Mouse (Mus musculus) regulatory T cell (primary cell): Measurements from ENCODE around the gene Bag2.
"Not testable (repeated sequence)": the region's sequence is repeated elsewhere in the genome, so short reads cannot be mapped to it uniquely, and the experiment has no call there.

Experiments
- in situ Hi-C: fragments of 300-600 bp; cut with MboI, MseI; formaldehyde crosslinking; loops from one replicate; pipeline ENCODE4 v1.15.1; 2025; ENCODE audit warnings: high pct_unique_total_duplicates

Gene Bag2

DNA sequence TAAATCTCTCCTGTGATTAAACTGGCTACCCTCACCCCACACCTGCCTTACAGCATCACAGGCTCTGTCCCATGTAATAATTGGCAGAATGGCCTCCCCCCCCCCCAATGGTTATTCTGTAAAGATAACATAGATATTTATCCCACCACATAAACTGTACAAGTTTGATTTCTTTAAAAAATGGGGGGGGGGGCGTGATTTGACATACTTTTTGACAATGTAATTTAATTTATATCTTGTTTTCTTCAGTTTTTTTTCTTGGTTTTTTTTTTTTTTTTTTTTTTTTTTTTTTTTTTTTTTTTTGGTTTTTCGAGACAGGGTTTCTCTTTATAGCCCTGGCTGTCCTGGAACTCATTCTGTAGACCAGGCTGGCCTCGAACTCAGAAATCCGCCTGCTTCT lies 7.9 kb downstream of the Bag2 start:
- in situ Hi-C loops: not testable (repeated sequence)

DNA sequence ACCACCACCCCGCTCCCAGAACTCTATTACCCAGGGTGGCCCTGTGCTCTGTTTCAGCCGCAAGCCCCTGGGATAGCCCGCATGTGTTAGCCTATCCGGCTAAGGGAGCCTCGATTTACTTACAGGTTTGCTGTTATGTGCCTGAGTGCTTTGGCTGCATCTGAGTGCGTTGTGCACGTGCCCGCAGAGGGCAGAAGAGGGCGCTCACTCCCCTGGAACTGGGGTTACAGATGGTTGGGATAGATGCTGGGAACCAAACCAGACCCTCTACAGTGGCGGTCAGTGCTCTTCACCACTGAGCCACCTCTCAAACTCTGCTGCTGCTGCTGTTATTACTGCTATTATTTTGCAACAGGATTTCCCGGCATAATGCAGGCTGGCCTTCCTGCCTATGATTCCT lies 8.5 kb downstream of the Bag2 start:
- in situ Hi-C loops: no loop called here

DNA sequence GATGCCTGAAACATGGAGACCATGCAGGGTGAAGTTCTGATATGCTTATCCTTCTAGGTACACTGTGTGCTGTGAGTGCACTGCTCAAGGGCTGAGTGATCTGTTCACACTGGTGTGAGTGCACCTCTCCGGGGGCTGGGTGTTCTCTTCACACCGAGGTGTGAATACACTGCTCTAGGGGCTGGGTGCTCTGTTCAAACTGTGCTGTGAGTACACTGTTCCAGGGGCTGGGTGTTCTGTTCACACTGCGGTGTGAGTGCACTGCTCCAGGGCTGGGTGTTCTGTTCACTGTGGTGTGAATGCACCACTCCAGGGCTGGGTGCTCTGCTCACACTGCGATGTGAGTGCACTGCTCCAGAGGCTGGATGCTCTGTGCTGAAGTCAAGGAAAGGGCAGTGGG lies 11.7 kb downstream of the Bag2 start:
- in situ Hi-C loops: no loop called here

DNA sequence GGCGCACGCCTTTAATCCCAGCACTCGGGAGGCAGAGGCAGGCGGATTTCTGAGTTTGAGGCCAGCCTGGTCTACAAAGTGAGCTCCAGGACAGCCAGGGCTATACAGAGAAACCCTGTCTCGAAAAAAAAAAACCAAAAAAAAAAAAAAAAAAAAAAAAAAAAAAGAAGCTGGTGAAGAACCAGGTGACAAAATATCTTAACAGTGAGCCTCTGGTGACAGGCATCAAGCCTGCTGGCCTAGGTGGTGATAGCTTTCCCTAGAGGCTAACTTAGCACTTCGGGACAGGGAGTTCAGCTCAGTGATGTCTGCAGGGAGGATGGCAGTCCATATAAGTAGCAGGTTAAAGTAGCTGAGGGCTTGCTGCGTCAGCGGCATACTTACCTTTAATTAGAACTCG lies 12.8 kb downstream of the Bag2 start:
- in situ Hi-C loops: not testable (repeated sequence)

DNA sequence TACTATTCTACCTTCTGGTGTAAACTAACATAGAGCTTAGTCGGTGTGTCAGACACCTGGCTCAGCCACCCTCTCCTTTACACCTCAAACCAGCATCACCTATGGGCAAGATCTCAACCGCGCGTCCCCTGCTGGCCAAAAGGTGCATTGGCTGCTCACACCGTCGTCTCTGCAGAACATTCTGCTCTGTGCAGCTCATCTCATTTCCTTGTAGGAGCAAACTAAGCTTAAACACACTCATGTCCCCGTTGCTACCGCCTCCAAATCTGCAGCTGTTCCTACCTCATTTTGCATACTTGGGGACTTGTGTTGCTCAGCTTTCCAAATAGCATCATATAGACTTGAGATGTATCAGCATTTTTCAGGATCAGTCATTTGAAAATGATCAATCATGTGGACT lies 14.7 kb downstream of the Bag2 start:
- in situ Hi-C loops: no loop called here

DNA sequence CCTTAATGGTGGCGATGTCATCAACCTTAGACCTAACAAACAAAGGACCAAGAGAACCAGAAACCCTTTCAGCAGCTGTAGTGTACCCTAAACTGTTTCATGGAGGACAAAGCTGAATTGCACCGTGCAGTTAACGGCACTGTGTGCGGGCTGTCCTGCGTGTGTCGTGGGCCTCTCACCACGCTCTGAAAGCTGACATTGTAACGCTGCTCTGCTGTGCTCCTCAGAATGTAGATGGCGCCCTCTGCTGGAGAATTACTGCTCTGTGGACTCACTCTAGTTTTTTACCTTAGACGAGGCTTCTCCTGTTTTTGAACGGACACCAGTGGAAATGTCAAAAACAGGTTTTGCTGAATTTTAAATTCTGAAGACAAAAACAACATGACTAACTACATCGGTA lies 18.3 kb downstream of the Bag2 start:
- in situ Hi-C loops: loop anchor here (5.0 kb wide), 1 partner anchor 52 kb away; no protein-coding TSS in a partner anchor

DNA sequence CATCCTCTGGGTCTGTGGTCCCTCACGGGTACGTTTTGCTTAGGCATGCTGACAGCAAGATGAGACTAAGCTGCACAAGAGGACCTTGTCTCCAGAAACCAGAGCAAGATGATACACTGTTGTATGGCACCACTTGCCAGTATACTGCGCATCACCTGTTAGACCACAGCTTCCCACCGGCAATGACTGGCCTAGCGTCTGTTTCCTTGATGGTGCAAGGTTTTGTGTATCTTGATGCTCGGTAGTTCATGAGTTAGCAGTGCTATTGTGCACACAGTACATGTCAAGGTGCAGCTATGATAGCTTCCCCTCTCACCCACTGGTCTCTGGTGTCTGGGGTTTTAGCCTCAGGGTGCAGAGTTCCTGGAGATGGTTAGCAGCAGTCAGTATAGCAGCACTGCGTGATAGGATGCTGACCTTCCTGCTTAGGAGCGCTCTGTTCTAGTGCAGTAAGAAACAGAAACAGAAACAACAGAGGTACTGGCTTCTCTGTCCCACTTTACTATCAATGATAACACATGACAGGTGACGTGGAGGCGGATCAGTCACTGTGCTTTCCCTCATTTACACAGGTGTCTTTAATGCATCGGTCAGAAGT lies 18.8 kb downstream of the Bag2 start:
- in situ Hi-C loops: loop anchor here (5.0 kb wide), 1 partner anchor 51 kb away; no protein-coding TSS in a partner anchor

DNA sequence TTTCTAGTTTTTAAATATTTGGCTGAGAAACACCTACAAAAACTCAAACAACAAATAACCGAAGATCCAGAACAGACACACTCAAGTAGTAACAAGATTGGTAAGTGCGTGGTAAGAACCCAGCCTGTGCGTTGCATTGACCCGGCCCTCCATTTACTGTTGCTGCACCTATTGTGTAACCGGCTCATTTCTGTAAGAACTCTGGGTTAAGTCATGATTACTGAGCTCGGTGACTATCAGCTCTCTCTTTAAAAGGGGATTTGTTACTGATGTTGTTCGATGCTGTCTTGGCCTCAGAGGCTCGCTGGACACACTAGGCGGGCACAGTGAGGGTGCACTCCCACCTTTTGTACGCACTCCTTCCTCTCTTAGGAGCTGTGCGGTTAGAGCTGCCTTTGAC lies 19.3 kb downstream of the Bag2 start:
- in situ Hi-C loops: loop anchor here (5.0 kb wide), 1 partner anchor 51 kb away; no protein-coding TSS in a partner anchor

DNA sequence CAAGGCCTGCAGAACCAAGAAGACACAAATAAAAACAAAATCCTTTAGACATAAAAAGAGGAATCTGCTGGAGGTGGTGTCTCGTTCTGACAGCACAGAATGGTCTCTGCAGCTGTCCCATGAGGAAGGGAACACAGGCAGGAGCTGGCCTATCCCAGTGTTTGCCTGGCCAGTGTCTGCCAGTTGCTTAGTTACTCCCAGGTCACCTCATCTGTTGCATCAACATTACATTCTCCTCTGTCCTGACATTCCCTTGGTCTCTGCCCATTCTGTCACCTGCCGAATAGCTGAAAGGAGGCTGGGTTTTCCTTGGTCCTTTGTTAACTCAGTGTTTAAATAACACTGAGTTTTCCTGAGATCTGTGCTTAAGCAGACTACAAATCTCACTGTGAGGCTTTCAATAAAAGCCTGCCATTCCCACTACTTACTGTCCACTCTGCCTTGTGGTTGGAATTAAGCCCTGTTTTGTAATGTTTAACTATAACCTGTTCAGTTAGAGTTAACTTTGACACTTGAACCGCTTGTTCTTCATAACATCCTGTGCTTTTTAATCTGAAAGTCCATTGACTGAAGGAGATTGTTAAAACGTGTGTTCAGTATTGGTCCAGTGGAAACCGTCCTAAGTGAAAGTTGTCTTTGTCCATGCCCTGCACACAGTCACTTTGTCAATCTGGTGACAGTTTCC lies 23.5 kb downstream of the Bag2 start:
- in situ Hi-C loops: no loop called here

DNA sequence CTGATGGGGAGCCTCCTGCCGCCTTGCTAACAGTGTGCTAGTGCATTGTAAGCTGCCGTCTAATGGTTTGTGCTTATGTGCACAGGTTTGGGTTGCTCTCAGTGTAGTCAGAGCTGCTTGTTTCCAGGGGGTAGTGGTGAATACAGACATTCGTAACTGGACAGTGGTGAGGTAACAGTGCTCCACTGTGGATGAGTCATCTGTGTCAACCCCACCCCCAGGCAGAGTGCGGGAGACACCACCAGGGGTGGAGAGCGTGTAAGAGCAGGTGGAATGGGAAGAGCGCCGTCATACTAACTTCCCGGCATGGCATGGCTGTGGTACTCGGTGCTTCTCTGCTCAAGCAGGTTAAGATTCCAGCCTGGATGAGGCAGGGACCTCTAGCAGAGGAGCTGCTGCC lies 24.6 kb downstream of the Bag2 start:
- in situ Hi-C loops: no loop called here

DNA sequence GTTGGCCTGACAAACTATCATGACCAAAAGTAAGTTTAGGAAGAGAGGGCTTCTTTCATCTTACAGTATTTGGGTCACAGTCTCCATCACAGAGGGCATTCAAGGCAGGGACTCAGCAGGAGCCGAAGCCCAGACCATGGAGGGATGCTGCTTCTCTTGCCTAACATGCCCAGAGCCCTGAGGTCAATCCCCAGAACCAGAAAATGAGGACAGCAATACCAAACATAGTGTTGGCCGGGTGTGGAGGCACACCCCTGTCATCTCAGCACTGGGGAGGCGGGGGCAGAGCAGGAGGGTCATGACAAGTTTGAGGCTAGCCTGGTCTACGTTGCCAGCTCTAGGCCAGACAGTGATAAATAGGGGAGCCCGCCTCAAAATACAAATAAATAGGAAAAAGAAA lies 32.5 kb downstream of the Bag2 start:
- in situ Hi-C loops: no loop called here

DNA sequence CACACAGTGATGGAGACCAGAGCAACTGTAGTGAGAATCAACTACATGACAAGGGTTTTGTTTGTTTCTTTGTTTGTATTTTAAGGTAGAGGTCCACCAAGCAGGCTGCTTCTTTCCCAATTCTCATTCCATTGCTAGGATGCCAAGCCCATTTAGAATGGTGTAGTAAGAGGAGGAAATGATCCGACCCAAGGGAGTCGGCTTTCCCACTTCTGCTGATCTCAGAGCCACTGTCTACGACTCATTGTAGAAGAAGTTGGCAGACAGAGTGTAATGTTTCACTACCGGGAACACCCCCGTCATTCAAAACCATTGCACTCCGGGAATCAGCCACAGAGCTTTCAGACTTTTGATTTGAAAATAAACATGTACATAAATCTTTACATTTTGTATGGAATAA lies 33.1 kb downstream of the Bag2 start:
- in situ Hi-C loops: no loop called here

DNA sequence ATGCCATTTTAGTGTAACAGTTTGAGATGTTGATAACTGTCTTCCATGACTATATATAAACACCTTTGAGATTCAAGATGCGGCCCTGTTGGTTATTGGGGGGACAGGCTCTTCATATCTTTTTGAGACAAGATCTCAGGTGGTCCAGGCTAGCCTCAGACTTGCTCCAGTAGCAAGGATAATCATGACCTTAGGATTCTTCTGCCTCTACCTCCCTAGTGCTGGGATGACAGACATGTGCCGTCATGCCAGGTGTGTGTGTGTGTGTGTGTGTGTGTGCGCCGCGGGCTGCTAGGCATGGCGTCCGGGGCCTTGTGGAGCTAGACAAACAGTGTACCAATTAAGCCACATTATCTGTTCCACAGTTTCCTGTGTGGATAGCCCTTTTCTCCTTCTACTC lies 36.6 kb downstream of the Bag2 start:
- in situ Hi-C loops: no loop called here

DNA sequence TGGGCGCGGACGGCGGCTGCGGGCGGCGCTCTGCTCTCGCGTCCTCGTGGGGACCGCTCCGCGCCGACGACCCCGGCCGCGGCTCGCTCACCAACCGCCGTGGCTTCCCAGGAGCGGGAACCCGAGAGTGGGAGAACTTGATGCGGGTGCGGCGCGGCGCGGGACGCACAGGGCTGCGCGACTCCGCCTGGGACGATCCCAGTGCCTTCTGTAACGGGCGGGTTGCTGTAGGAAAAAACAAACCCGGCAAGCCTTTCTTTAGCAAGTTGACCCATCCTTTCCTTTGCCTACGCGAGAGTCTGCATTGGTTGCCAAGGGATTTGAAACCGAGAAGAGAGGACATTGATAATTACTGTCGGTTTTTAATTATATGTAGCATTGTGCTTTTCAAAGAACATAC lies 37.4 kb downstream of the Bag2 start:
- in situ Hi-C loops: no loop called here

DNA sequence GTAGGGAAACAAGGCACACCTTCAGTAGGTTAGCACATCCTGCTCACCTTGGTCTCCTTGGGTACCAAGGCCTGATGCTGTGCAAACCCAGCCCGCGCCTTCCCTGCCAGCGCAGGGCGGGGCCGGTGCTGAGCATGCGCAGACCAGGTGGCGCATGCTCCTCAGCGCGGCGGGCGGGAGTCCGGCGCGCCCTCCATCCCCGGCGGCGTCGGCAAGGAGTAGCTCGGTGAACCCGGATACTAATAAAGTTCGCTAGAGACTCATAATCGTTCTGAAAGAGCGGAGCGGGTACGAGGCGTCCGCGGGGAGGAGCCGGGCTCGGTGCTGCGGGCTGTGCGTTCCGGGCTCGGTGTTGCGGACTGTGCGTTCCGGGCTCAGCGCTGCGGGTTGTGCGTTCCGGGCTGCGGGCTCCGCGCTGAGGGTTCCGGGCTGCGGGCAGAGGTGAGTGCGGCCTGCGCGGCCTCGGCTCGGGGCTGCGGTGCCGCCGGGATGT lies 37.8 kb downstream of the Bag2 start, which contains the start of gene Rab23:
TSS of gene Rab23 (plus strand) at position 155 of the 493 bp plus-strand sequence.
- in situ Hi-C loops: no loop called here

DNA sequence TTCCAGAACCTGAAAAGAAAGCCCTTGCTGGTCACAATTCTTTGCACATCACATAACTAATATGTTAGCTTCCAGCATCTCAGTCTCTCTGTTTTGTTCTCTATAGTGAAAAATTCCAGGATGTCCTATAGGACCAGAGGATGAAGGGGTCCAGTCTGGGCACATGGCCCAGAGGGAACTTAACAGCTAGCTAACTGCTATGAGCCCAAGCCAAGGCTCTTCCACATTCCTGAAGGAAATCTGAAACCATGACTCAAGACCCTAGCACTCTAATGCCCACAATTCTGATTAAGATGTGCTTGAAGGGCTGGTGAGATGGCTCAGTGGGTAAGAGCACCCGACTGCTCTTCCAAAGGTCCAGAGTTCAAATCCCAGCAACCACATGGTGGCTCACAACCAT lies 40.0 kb downstream of the Bag2 start:
- in situ Hi-C loops: no loop called here

DNA sequence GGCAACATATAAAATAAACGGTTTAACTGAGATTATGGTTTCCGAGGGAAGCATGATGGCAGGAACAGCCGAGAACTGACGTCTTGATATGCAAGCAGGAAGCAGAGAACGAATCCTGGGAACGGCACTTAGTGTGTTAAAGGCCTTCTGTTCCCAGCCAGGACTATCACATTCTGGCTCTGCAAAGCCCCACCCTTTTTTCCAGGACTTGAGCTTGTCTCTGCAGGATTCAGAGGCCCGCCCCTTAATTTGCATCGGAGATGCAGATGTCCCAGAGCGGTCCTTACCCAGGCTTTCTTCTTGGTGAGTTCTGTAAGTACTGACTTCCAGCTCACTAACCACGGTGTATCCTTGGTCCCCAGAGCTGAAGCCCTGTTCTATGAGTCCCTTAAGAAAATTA lies 42.8 kb downstream of the Bag2 start:
- in situ Hi-C loops: no loop called here

DNA sequence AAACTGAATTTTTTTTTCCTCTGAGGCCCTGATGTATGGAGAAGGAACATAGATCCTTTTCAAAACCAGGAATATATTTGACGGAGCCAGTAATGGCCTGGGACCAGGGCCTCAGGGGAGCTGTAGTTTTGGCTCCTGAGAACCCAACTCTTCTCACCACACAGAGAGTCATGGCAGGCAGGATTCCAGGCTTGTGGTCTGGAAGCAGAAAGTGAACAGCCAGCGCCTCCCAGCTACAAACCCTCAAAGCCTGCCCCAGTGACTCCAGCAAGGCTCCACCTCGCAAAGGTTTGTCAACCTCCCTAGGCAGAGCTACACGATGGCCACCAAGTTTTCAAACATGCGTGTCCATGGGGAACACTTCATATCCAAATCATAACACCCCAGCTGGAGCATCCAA lies 45.6 kb downstream of the Bag2 start:
- in situ Hi-C loops: no loop called here

DNA sequence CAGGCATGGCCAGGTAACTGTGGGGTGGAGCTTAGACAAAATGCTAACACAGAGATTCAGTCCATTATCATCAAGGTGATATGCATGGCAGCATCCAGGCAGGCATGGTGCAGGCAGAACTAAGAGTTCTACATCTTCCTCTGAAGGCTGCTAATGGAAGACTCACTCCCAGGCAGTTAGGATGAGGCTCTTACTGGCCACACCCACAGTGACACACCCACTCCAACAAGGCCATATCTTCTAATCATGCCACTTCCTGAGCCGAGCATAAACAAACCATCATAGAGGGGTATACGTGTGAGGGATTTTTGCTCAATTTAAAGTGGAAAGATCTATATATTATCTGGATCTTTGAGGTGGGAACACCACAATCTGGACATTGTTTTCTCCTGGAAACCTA lies 48.0 kb downstream of the Bag2 start:
- in situ Hi-C loops: no loop called here

DNA sequence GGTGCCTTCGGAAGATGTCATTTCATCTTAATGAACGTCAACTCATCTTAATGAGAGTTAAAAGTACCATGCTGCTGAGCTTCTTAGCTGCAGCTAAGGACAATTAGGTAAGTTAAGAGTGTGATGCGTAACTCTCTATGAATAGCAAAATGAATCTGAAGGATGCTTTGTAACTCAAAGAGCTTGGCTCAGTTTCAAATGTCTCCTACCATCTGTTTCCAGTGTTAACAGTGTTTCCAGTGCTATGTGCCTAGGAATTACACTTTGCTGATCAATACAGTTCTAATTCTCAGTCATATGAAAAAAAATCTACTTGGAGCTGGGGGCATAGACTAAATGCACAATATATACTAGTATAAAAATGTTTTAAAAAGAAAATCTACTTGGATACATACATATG lies 56.4 kb downstream of the Bag2 start:
- in situ Hi-C loops: no loop called here

DNA sequence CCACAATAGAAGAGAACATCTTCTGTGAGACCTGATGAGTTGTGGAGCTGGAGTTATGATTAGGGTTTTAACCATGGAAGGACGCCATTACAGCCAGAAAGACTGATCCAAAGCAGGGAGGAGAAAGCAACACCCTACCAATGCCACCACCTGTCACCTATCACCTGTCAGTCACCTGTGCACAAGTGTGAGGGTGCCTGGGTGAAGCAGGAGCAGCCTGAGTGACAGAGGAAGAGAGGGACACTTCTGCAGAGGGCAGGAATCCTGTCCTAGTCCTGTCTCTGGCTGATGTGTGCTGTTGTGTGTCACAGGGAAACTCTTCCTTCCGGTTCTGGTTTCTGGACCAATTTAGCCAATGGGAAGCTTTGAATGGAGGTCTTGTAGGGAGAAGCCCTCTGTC lies 61.6 kb downstream of the Bag2 start:
- in situ Hi-C loops: no loop called here
